Mouse (Mus musculus): ENCODE data around the gene Olfr180.

Gene Olfr180

GRCm38 (mm10) chr16:58929292-58929691, at the start of gene Olfr180:
Olfr180 (minus strand) TSS chr16:58929392.
- no peak for DNase-seq

GRCm38 (mm10) chr16:58928655-58929054, 537 bp downstream of the Olfr180 start, which contains the start of gene Olfr181:
Olfr181 (minus strand) TSS chr16:58928755.
- no peak for DNase-seq

GRCm38 (mm10) chr16:58891963-58892362, 37.2 kb downstream of the Olfr180 start, which contains the start of gene Olfr178:
Olfr178 (minus strand) TSS chr16:58892063.
- no peak for DNase-seq

GRCm38 (mm10) chr16:58884416-58884815, 44.8 kb downstream of the Olfr180 start:
- no peak for DNase-seq

- no peak for DNase-seq
Measured at GRCm38 (mm10) chr16:58874668-58875067, 54.5 kb downstream of the Olfr180 start, which contains the start of gene Olfr177. Olfr177 (minus strand) TSS chr16:58874768.

Measured in cerebellum, adult 8-10 months (tissue).